In the genomic region with DNA sequence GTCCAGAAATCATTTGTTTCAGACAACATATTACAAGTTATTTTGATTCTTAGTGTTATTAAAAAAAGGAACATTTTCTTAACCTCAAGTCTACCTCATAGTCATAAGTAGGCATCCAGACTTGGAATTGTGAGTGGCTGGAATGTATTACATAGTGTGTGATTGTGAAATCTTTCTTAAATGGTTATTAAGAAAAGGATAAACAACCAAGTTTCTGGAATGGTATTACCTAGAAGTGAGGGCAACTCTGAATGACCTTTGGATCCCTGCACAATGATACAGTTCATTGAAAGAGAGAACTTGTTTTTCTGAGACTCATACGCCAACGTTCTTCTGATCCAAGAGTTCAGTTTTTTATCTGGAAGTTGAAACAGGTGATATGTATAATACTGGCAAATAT, we compare ENCODE assay signal across 29 mouse cellular contexts.
A peak's percentile ranks its signal among the peaks of the same experiment; 100 is the strongest.
DNase-seq lines count a peak whose midpoint lies in the region; ATAC-seq and TF ChIP-seq lines count a peak whose summit lies in the region.
"Had no signal": no experiment of that assay in that cellular context is flagged by ENCODE, and none has a peak within 500 bp of the region (broad histone marks: within the 10 kb centered on the region; RNA-seq: fewer than 3 reads in every experiment).

No protein-coding gene starts in this region.

- intact Hi-C loops in gastrocnemius, adult 2 months (cut with DNase I): no loop called here
- intact Hi-C loops in gastrocnemius, postnatal 36 days (cut with DNase I): no loop called here

- ATAC-seq in kidney, embryonic 14.5 days (ENCODE audit: low FRiP score, low TSS enrichment): no peak
- ATAC-seq in lung, embryonic 16.5 days (ENCODE audit: low read depth): 0 out of 2 replicates have a peak, but pooled peaks have one; percentile 11
- ATAC-seq: activated CD4-positive, CD25-positive, alpha-beta regulatory T cell, adult 4 months; forebrain, embryonic 13.5 days; forebrain, embryonic 16.5 days had no signal

- H3K36me3 ChIP-seq in kidney, embryonic 14.5 days (ENCODE audit: control insufficient read depth, insufficient read depth, low read length): no peaks in the 10 kb centered on the region
- no peaks in the 10 kb centered on the region for H3K36me3 ChIP-seq in lung, embryonic 16.5 days (ENCODE audit: control insufficient read depth, insufficient read depth, low read length)
- H3K36me3 ChIP-seq: embryonic facial prominence, embryonic 13.5 days; heart, embryonic 12.5 days; heart, embryonic 15.5 days had no signal

- no peak overlapping the region for H3K4me2 ChIP-seq in kidney, embryonic 14.5 days (replicated peaks; ENCODE audit: low read depth, low read length)
- no peak overlapping the region for H3K4me2 ChIP-seq in lung, embryonic 16.5 days (ENCODE audit: low read depth, low read length)
- H3K4me2 ChIP-seq: embryonic facial prominence, embryonic 13.5 days; forebrain, embryonic 13.5 days; heart, embryonic 12.5 days; heart, embryonic 15.5 days; hindbrain, embryonic 14.5 days had no signal

- TF ChIP-seq POLR2A in lung, adult 2 months (IDR thresholded peaks at IDR 0.05; ENCODE audit: borderline replicate concordance, extremely low read depth, low read depth, low read length): no peak

- no peak overlapping the region for H3K4me3 ChIP-seq in gastrocnemius, adult 2 months
- no peak overlapping the region for H3K4me3 ChIP-seq in kidney, embryonic 14.5 days (ENCODE audit: low read length)
- no peak overlapping the region for H3K4me3 ChIP-seq in lung, embryonic 16.5 days (ENCODE audit: low read length)
- H3K4me3 ChIP-seq in lung, adult 2 months (replicated peaks; ENCODE audit: extremely low read depth, low read depth, low read length): no peak overlapping the region
- H3K4me3 ChIP-seq: embryonic facial prominence, embryonic 10.5 days; embryonic facial prominence, embryonic 13.5 days; erythroblast, embryonic 14.5 days; forebrain, embryonic 10.5 days; forebrain, embryonic 13.5 days; heart, embryonic 12.5 days; heart, embryonic 15.5 days had no signal

- H3K9ac ChIP-seq in kidney, embryonic 14.5 days (ENCODE audit: low read depth, low read length): no peak overlapping the region
- H3K9ac ChIP-seq in lung, embryonic 16.5 days (ENCODE audit: low read length): no peak overlapping the region
- H3K9ac ChIP-seq: embryonic facial prominence, embryonic 13.5 days; forebrain, embryonic 13.5 days; heart, embryonic 12.5 days; heart, embryonic 15.5 days; hindbrain, embryonic 14.5 days had no signal

- WGBS in kidney, embryonic 14.5 days: 89% methylated on average over 2 of the region's 2 CpGs
- 78% methylated on average over 2 of the region's 2 CpGs for whole genome bisulfite sequencing in lung, embryonic 16.5 days
- 71% methylated on average over 2 of the region's 2 CpGs for WGBS in lung, adult 2 months

- DNase-seq in gastrocnemius, adult 2 months: no peak
- no peak for DNase-seq in gastrocnemius, postnatal 36 days
- peak; percentile 33 for DNase-seq in kidney, adult 9 months
- DNase-seq in lung, postnatal 4 days: no peak
- DNase-seq in lung, postnatal 36 days: peak; percentile 37
- no peak for DNase-seq in lung, adult 2 months
- DNase-seq: adrenal gland, adult 8-10 months; adrenal gland, postnatal 25 days; cerebellum, adult 11-12 months; cerebellum, adult 8-10 months; cerebellum, postnatal 10 days; cerebellum, postnatal 36 days; embryo, embryonic 11 days; gastrocnemius, postnatal 14 days; heart, adult 18-20 months; heart, postnatal 14 days; heart, postnatal 4 days had no signal

- H3K27ac ChIP-seq in gastrocnemius, adult 2 months: peak overlapping the region; percentile 9; the same call in 1 of the 2 replicates
- H3K27ac ChIP-seq in kidney, embryonic 14.5 days (ENCODE audit: low read depth, low read length): no peak overlapping the region
- no peak overlapping the region; the same call in 1 of the 2 replicates for H3K27ac ChIP-seq in lung, embryonic 16.5 days (ENCODE audit: low read length)
- H3K27ac ChIP-seq: embryonic facial prominence, embryonic 10.5 days; embryonic facial prominence, embryonic 13.5 days; forebrain, embryonic 10.5 days; forebrain, embryonic 13.5 days; heart, embryonic 15.5 days; hindbrain, embryonic 14.5 days had no signal

- TF ChIP-seq CTCF in gastrocnemius, adult 2 months (IDR thresholded peaks at IDR 0.05): no peak
- TF ChIP-seq CTCF in lung, adult 2 months (IDR thresholded peaks at IDR 0.05; ENCODE audit: insufficient read depth, low read length): no peak

- H3K9me3 ChIP-seq in kidney, embryonic 14.5 days (ENCODE audit: control insufficient read depth, low read length): no peaks in the 10 kb centered on the region
- H3K9me3 ChIP-seq in lung, embryonic 16.5 days (ENCODE audit: control insufficient read depth, low read length): no peaks in the 10 kb centered on the region
- H3K9me3 ChIP-seq: embryonic facial prominence, embryonic 10.5 days; embryonic facial prominence, embryonic 13.5 days; forebrain, embryonic 10.5 days; forebrain, embryonic 13.5 days; heart, embryonic 12.5 days; heart, embryonic 15.5 days had no signal

- H3K27me3 ChIP-seq in kidney, embryonic 14.5 days (ENCODE audit: control insufficient read depth, insufficient read depth, low read length): no peaks in the 10 kb centered on the region
- no peaks in the 10 kb centered on the region for H3K27me3 ChIP-seq in lung, embryonic 16.5 days (ENCODE audit: control insufficient read depth, insufficient read depth, low read depth, low read length)
- H3K27me3 ChIP-seq: embryonic facial prominence, embryonic 13.5 days; forebrain, embryonic 13.5 days; heart, embryonic 12.5 days; heart, embryonic 15.5 days had no signal

- no peaks in the 10 kb centered on the region for H3K4me1 ChIP-seq in kidney, embryonic 14.5 days (ENCODE audit: control insufficient read depth, insufficient read depth, low read length)
- H3K4me1 ChIP-seq in lung, embryonic 16.5 days (replicated peaks; ENCODE audit: control insufficient read depth, insufficient read depth, low read length): no peaks in the 10 kb centered on the region
- no peaks in the 10 kb centered on the region; the same call in 1 of the 2 replicates for H3K4me1 ChIP-seq in lung, adult 2 months (ENCODE audit: control insufficient read depth, insufficient read depth, low read length)
- H3K4me1 ChIP-seq: embryonic facial prominence, embryonic 10.5 days; embryonic facial prominence, embryonic 13.5 days; forebrain, embryonic 10.5 days; forebrain, embryonic 13.5 days; heart, embryonic 12.5 days; heart, embryonic 15.5 days had no signal

Comparison
In these comparisons a context has a peak if more than half of its experiments do, and no peak if none do; other contexts are left out.
1. DNase-seq: peak in kidney, adult 9 months (single experiment) and lung, postnatal 36 days (single experiment); none in gastrocnemius, adult 2 months (single experiment), gastrocnemius, postnatal 36 days (0 of 2), lung, postnatal 4 days (0 of 2) and lung, adult 2 months (single experiment).